Mouse (Mus musculus) stomach, postnatal 0 days (tissue): ENCODE results near the gene Stat2.

Experiments
- CTCF ChIP-seq: IDR thresholded peaks from 2 replicates; pipeline ENCODE4 v1.5.1; 2016; ENCODE audit warnings: antibody characterized with exemption, low read depth, mild to moderate bottlenecking, moderate library complexity
- EP300 ChIP-seq: optimal IDR thresholded peaks from 2 replicates; pipeline ENCODE3; 2016; ENCODE audit warnings: antibody characterized with exemption

GRCm38 (mm10) chr10:128258953-128259352 is 11.4 kb upstream of the Stat2 start:
- TF ChIP-seq CTCF, result no peak
- no peak for TF ChIP-seq EP300
